In the genomic region with DNA sequence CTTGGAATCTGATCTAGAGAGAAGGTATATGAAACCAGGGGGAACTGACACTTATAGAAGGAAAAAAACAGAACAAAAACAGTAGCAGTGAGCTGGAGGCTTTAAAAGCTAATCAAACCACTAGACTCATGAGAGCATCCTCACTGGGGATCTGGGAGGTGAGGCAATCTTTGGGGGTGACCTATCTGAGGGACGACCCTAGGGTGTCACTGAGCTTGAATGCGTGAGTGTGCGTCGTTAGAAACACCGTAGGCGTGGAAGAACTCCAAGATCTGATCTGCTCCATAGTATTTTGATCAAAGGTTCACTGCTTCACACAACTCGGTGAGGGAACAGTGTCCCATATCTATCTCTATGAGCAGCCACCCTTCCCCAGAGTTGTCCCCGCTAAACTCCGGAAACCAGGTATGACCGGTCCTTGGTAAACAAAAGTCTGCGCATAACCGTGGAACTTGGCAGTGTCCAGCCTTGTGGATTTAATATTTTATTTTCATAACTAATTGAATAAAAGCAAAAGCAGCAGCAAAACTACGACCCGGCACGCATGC, we compare ENCODE assay signal across 8 mouse cellular contexts. TPM values are rescaled to one million over a fixed set of nuclear protein-coding genes. Genes with fewer than 3 reads are reported as not detected.
DNase-seq lines count a peak whose midpoint lies in the region; ATAC-seq and TF ChIP-seq lines count a peak whose summit lies in the region.

No protein-coding gene starts in this region.

- no peaks in the 10 kb centered on the region for H3K9me3 ChIP-seq in heart, embryonic 10.5 days
- H3K9me3 ChIP-seq in forebrain, postnatal 0 days (ENCODE audit: low read length): no peaks in the 10 kb centered on the region

- WGBS in heart, embryonic 10.5 days: 2% methylated on average over 15 of the region's 15 CpGs
- under 1% methylated on average over 15 of the region's 15 CpGs for WGBS in forebrain, postnatal 0 days

- H3K27ac ChIP-seq in heart, embryonic 10.5 days: peak overlapping the region; percentile 97
- no peak overlapping the region; the same call in 1 of the 2 replicates for H3K27ac ChIP-seq in forebrain, postnatal 0 days (ENCODE audit: low read depth, low read length)

- no peak for DNase-seq in heart, embryonic 10.5 days (ENCODE audit: low spot score)
- DNase-seq in heart, adult 9 months (ENCODE audit: low spot score in 2 of 2): no peak
- DNase-seq in ES-CJ7 (ENCODE audit: low read depth, low spot score): peak; percentile 17
- no peak for DNase-seq in forebrain, postnatal 0 days
- DNase-seq in left cerebral cortex, postnatal 36 days (ENCODE audit: low spot score in 2 of 2): no peak
- DNase-seq in gastrocnemius, postnatal 14 days: no peak
- no peak for DNase-seq in cerebellum, postnatal 14 days

- intact Hi-C loops in left cerebral cortex, postnatal 36 days (cut with DNase I): no loop called here
- intact Hi-C loops in gastrocnemius, postnatal 14 days (cut with DNase I; ENCODE audit: low total_unique reads): no loop called here

- peak overlapping the region; percentile 95 for H3K4me3 ChIP-seq in heart, embryonic 10.5 days
- peak overlapping the region; percentile 96 for H3K4me3 ChIP-seq in forebrain, postnatal 0 days (ENCODE audit: low read depth, low read length)

- peak; percentile 46 for ATAC-seq in forebrain, postnatal 0 days
- ATAC-seq in megakaryocyte, adult 5-6 weeks (ENCODE audit: poor library complexity, severe bottlenecking): peak; percentile 20

- H3K36me3 ChIP-seq in heart, embryonic 10.5 days: 0 out of 2 replicates have a peak, but pooled peaks cover 4% of the 10 kb centered on the region
- no peaks in the 10 kb centered on the region for H3K36me3 ChIP-seq in forebrain, postnatal 0 days (ENCODE audit: insufficient read depth)

- H3K9ac ChIP-seq in forebrain, postnatal 0 days: peak overlapping the region; percentile 83

- peaks cover 29% of the 10 kb centered on the region for H3K4me1 ChIP-seq in heart, embryonic 10.5 days
- H3K4me1 ChIP-seq in forebrain, postnatal 0 days (ENCODE audit: insufficient read depth): peaks cover 6% of the 10 kb centered on the region; the same call in 1 of the 2 replicates

- TF ChIP-seq CTCF in forebrain, postnatal 0 days (IDR thresholded peaks at IDR 0.05; ENCODE audit: low read depth): no peak

- peak overlapping the region; percentile 81 for H3K4me2 ChIP-seq in forebrain, postnatal 0 days (ENCODE audit: low read depth)

- no peaks in the 10 kb centered on the region for H3K27me3 ChIP-seq in heart, embryonic 10.5 days (ENCODE audit: insufficient read depth, poor library complexity, severe bottlenecking)
- no peaks in the 10 kb centered on the region for H3K27me3 ChIP-seq in forebrain, postnatal 0 days (ENCODE audit: insufficient read depth, low read length)

RNA-seq across cellular contexts. Expression of a gene that starts 0.4 kb away (rescaled TPM):
- polyA plus RNA-seq in heart, embryonic 10.5 days (2016; fragmentation: Nextera tagmentation; extraction: Ambion mirVana): 29.6 and 34.6 TPM in 2 replicates
- 40.2 and 51.8 TPM in 2 replicates for total RNA-seq in forebrain, postnatal 0 days (2014; rRNA removed)
- polyA plus RNA-seq in forebrain, postnatal 0 days (2015; fragmentation: Nextera tagmentation; extraction: Ambion mirVana): 24.4 and 27.2 TPM in 2 replicates
- 23.3 and 28.1 TPM in 2 replicates for total RNA-seq in megakaryocyte, adult 5-6 weeks (2015)
- total RNA-seq in megakaryocyte, adult 5-6 weeks (2017): 23.2 and 28.9 TPM in 2 replicates
- 10 to 100 TPM; 53.6 to 57.1 TPM for total RNA-seq in left cerebral cortex, postnatal 36 days (2021)
- total RNA-seq in gastrocnemius, postnatal 14 days (2021): 10 to 100 TPM; 28.8 to 33.2 TPM

RNA-seq across cellular contexts. Expression of a gene that starts 39.2 kb away (rescaled TPM):
- 88.0 and 89.3 TPM in 2 replicates for polyA plus RNA-seq in heart, embryonic 10.5 days (2016; fragmentation: Nextera tagmentation; extraction: Ambion mirVana)
- 105 and 108 TPM in 2 replicates for total RNA-seq in forebrain, postnatal 0 days (2014; rRNA removed)
- 88.9 and 90.7 TPM in 2 replicates for polyA plus RNA-seq in forebrain, postnatal 0 days (2015; fragmentation: Nextera tagmentation; extraction: Ambion mirVana)
- 45.4 and 46.2 TPM in 2 replicates for total RNA-seq in megakaryocyte, adult 5-6 weeks (2015)
- total RNA-seq in megakaryocyte, adult 5-6 weeks (2017): 54.8 and 55.5 TPM in 2 replicates
- total RNA-seq in left cerebral cortex, postnatal 36 days (2021): 100 to 1,000 TPM in 1 of 2 experiments, 10 to 100 TPM in 1; 92.3 to 124 TPM
- 10 to 100 TPM; 31.1 to 34.8 TPM for total RNA-seq in gastrocnemius, postnatal 14 days (2021)

RNA-seq across cellular contexts. Expression of a gene that starts 50.6 kb away (rescaled TPM):
- 5.1 and 5.3 TPM in 2 replicates for polyA plus RNA-seq in heart, embryonic 10.5 days (2016; fragmentation: Nextera tagmentation; extraction: Ambion mirVana)
- 2.0 and 2.2 TPM in 2 replicates for total RNA-seq in forebrain, postnatal 0 days (2014; rRNA removed)
- 1.3 and 1.4 TPM in 2 replicates for polyA plus RNA-seq in forebrain, postnatal 0 days (2015; fragmentation: Nextera tagmentation; extraction: Ambion mirVana)
- 0.16 and 1.3 TPM in 2 replicates for total RNA-seq in megakaryocyte, adult 5-6 weeks (2015)
- 1.1 TPM in 1 of 2 replicates, not detected in the other for total RNA-seq in megakaryocyte, adult 5-6 weeks (2017)
- 1 to 10 TPM in 1 of 2 experiments, under 1 TPM in 1; 0.62 to 1.7 TPM for total RNA-seq in left cerebral cortex, postnatal 36 days (2021)
- 1 to 10 TPM; 1.0 to 1.6 TPM for total RNA-seq in gastrocnemius, postnatal 14 days (2021)
